Mouse (Mus musculus): ENCODE measurements at regions not wholly inside any gene's neighbourhood (a gene's known extent, or its start where the extent isn't known, plus 50 kb on each side); places are given as distances from the start of the nearest gene placed in this dataset.

DNA sequence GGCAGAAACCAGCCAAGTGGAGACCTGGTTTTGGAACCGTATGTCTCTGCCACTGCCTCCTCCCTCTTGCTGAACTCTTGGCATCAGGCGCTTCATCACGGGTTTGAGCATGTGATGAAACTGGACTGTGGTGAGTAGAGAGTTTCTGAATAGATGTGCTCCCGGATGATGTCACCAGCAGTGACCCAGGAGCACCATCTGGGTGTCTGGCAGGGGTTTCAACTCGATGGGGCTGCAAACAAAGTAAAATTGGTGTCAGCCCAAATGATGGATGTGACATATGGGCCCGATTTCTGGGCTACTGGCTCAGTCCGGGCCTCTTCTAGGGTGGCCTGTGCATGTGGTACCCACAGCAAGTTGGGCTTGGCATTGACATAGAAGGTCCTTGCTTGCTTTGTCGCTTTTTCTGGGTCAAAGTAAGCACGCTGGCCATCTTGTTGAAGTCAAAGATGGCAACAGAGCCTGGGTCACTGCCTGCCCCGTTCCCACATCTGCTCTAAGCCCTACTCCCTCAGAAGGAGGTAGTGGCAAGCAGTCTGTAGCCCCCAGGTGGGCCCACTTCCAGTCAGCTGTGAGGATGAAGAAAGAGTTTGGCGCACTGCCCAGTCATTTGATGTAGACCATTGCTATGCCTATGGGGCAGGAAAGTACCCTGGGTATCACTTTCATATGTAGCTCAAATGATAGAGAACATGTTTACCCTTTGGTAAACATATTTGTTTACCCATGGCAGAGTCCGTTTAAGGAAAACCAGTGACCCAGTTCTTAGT lies 133.0 kb downstream of the Opa1 start:
- TF ChIP-seq CTCF (IDR thresholded peaks at IDR 0.05; ENCODE audit: low read depth): no peak
- no peak for TF ChIP-seq EP300 (IDR thresholded peaks at IDR 0.05; ENCODE audit: low read depth)
